Mouse (Mus musculus) liver, embryonic 13.5 days (tissue): ENCODE measurements around the gene Pde8a. TPM values are rescaled to one million over a fixed set of nuclear protein-coding genes. Genes with fewer than 3 reads are reported as not detected.

Experiments used
- ATAC-seq: fragments of 200-750 bp; cut with Nextera tagmentation; 2 replicates; pipeline ENCODE4 v1.8.0; 2017; ENCODE audit warnings: low read depth, mild to moderate bottlenecking, moderate number of reproducible peaks, moderate library complexity
- DNase-seq: peaks from one replicate; pipeline ENCODE4 v3.0.0; 2022
- H3K27ac ChIP-seq: fragments of 300-500 bp; sonication (generic); 2 replicates; pipeline ENCODE4 v1.5.1; 2015; ENCODE audit warnings: moderate library complexity, mild to moderate bottlenecking, inconsistent platforms
- H3K27me3 ChIP-seq: fragments of 300-500 bp; sonication (generic); 2 replicates; pipeline ENCODE4 v1.6.1; 2015; ENCODE audit warnings: mild to moderate bottlenecking, inconsistent platforms
- H3K36me3 ChIP-seq: fragments of 300-500 bp; sonication (generic); 2 replicates; pipeline ENCODE4 v1.6.1; 2015; ENCODE audit warnings: mild to moderate bottlenecking, inconsistent platforms
- H3K4me1 ChIP-seq: fragments of 300-500 bp; sonication (generic); replicated peaks from 2 replicates; pipeline ENCODE4 v1.6.1; 2015; ENCODE audit warnings: inconsistent platforms
- H3K4me2 ChIP-seq: fragments of 300-500 bp; sonication (generic); 2 replicates; pipeline ENCODE4 v1.6.1; 2015; ENCODE audit warnings: inconsistent platforms, mild to moderate bottlenecking, moderate library complexity
- H3K4me3 ChIP-seq: fragments of 300-500 bp; sonication (generic); replicated peaks from 2 replicates; pipeline ENCODE4 v1.5.1; 2015; ENCODE audit warnings: mild to moderate bottlenecking, inconsistent platforms
- H3K9ac ChIP-seq: fragments of 300-500 bp; sonication (generic); 2 replicates; pipeline ENCODE4 v1.6.1; 2015; ENCODE audit warnings: mild to moderate bottlenecking, inconsistent platforms
- H3K9me3 ChIP-seq: fragments of 300-500 bp; sonication (generic); replicated peaks from 2 replicates; pipeline ENCODE4 v1.6.1; 2016; ENCODE audit warnings: inconsistent platforms
- WGBS: fragments of 180-500 bp; shearing (Covaris S2); methylation state at CpG from one replicate; pipeline ENCODE4 v1.1.7; 2015; ENCODE audit not compliant: insufficient replicate concordance; 5-methylcytosine and 5-hydroxymethylcytosine counted together
- polyA plus RNA-seq: library from polyadenylated mRNA; unstranded; fragments of >200 nt; fragmentation: Nextera tagmentation; extraction: Ambion mirVana; gene quantifications from 2 replicates; pipeline ENCODE4 v1.2.1, GENCODE M21; 2015

Gene Pde8a
- polyA plus RNA-seq, 1 experiment from 2014 or later = 1.2 TPM

- H3K4me3 ChIP-seq = peak overlapping the region; percentile 58; the same call in 1 of the 2 replicates
- whole genome bisulfite sequencing = 5% methylated on average over 8 of the region's 8 CpGs
- H3K27ac ChIP-seq = no peak overlapping the region
- peaks cover 23% of the 10 kb centered on the region for H3K4me1 ChIP-seq
- no peak for ATAC-seq
- peaks cover 74% of the 10 kb centered on the region for H3K27me3 ChIP-seq
- peak overlapping the region; percentile 69 for H3K4me2 ChIP-seq
- H3K9me3 ChIP-seq = no peaks in the 10 kb centered on the region
- DNase-seq = no peak
- no peaks in the 10 kb centered on the region for H3K36me3 ChIP-seq
- H3K9ac ChIP-seq = no peak overlapping the region
These were observed 1.6 kb upstream of the Pde8a start for GRCm38 (mm10) chr7:81211760-81212159.

- peak overlapping the region; percentile 69 for H3K4me2 ChIP-seq
- DNase-seq (peak; percentile 24), ATAC-seq (peak; percentile 45)
- WGBS = 0% methylated on average over 22 of the region's 22 CpGs
- H3K27me3 ChIP-seq = peaks cover 76% of the 10 kb centered on the region
- peak overlapping the region; percentile 58 for H3K4me3 ChIP-seq
- no peak overlapping the region; the same call in 1 of the 2 replicates for H3K27ac ChIP-seq
- no peaks in the 10 kb centered on the region for H3K36me3 ChIP-seq
- no peaks in the 10 kb centered on the region for H3K9me3 ChIP-seq
- H3K4me1 ChIP-seq = peaks cover 23% of the 10 kb centered on the region
- H3K9ac ChIP-seq = peak overlapping the region; percentile 47
These were observed 1.1 kb upstream of the Pde8a start for GRCm38 (mm10) chr7:81212261-81212681.

- Histone ChIP-seq H3K9ac (peak overlapping the region; percentile 47), H3K27me3 (peaks cover 78% of the 10 kb centered on the region), H3K9me3 (no peaks in the 10 kb centered on the region), H3K36me3 (no peaks in the 10 kb centered on the region), H3K4me2 (peak overlapping the region; percentile 69), H3K4me1 (peaks cover 23% of the 10 kb centered on the region), H3K27ac (peak overlapping the region; percentile 59; the same call in 1 of the 2 replicates), H3K4me3 (peak overlapping the region; percentile 58)
- WGBS = under 1% methylated on average over 50 of the region's 57 CpGs
- ATAC-seq (peak; percentile 82), DNase-seq (peak; percentile 76)
These were observed 574 bp upstream of the Pde8a start for GRCm38 (mm10) chr7:81212697-81213346.

GRCm38 (mm10) chr7:81214153-81214907 lies 934 bp downstream of the Pde8a start:
- ATAC-seq = 0 out of 2 replicates have a peak, but pooled peaks have one; percentile 6
- Histone ChIP-seq H3K27me3 (peaks cover 76% of the 10 kb centered on the region), H3K4me3 (peak overlapping the region; percentile 58), H3K9ac (peak overlapping the region; percentile 47), H3K27ac (no peak overlapping the region), H3K36me3 (no peaks in the 10 kb centered on the region), H3K9me3 (no peaks in the 10 kb centered on the region), H3K4me1 (peaks cover 23% of the 10 kb centered on the region), H3K4me2 (peak overlapping the region; percentile 69)
- no peak for DNase-seq
- 7% methylated on average over 39 of the region's 40 CpGs for WGBS

- Histone ChIP-seq H3K4me1 (peaks cover 23% of the 10 kb centered on the region), H3K9me3 (no peaks in the 10 kb centered on the region), H3K27me3 (peaks cover 61% of the 10 kb centered on the region), H3K4me2 (no peak overlapping the region), H3K36me3 (no peaks in the 10 kb centered on the region), H3K9ac (no peak overlapping the region), H3K27ac (no peak overlapping the region), H3K4me3 (no peak overlapping the region)
- WGBS = 86% methylated on average over 1 of the region's 1 CpGs
- ATAC-seq = no peak
- DNase-seq = no peak
These were observed 2.6 kb downstream of the Pde8a start for GRCm38 (mm10) chr7:81215950-81216349.

- peaks cover 28% of the 10 kb centered on the region for H3K27me3 ChIP-seq
- 50% methylated on average over 7 of the region's 7 CpGs for WGBS
- no peaks in the 10 kb centered on the region for H3K36me3 ChIP-seq
- no peak overlapping the region for H3K9ac ChIP-seq
- no peaks in the 10 kb centered on the region for H3K9me3 ChIP-seq
- H3K4me1 ChIP-seq = no peaks in the 10 kb centered on the region; the same call in 1 of the 2 replicates
- no peak overlapping the region for H3K4me2 ChIP-seq
- H3K27ac ChIP-seq = no peak overlapping the region
- DNase-seq (no peak), ATAC-seq (no peak)
- no peak overlapping the region for H3K4me3 ChIP-seq
These were observed 5.9 kb downstream of the Pde8a start for GRCm38 (mm10) chr7:81219321-81219720.

GRCm38 (mm10) chr7:81220381-81220780 lies 7.0 kb downstream of the Pde8a start:
- H3K27me3 ChIP-seq = peaks cover 17% of the 10 kb centered on the region
- ATAC-seq (no peak), DNase-seq (no peak)
- no peaks in the 10 kb centered on the region; the same call in 1 of the 2 replicates for H3K4me1 ChIP-seq
- H3K9ac ChIP-seq = no peak overlapping the region
- H3K4me2 ChIP-seq = no peak overlapping the region
- WGBS = 52% methylated on average over 3 of the region's 3 CpGs
- H3K36me3 ChIP-seq = no peaks in the 10 kb centered on the region
- H3K4me3 ChIP-seq = no peak overlapping the region
- H3K27ac ChIP-seq = no peak overlapping the region
- H3K9me3 ChIP-seq = no peaks in the 10 kb centered on the region

- no peaks in the 10 kb centered on the region for H3K27me3 ChIP-seq
- no peak for ATAC-seq
- no peak overlapping the region for H3K4me3 ChIP-seq
- H3K9me3 ChIP-seq = no peaks in the 10 kb centered on the region
- H3K9ac ChIP-seq = no peak overlapping the region
- no peak for DNase-seq
- WGBS = 71% methylated on average over 7 of the region's 7 CpGs
- H3K4me1 ChIP-seq = no peaks in the 10 kb centered on the region; the same call in 1 of the 2 replicates
- H3K4me2 ChIP-seq = no peak overlapping the region
- H3K27ac ChIP-seq = no peak overlapping the region
- no peaks in the 10 kb centered on the region for H3K36me3 ChIP-seq
These were observed 10.9 kb downstream of the Pde8a start for GRCm38 (mm10) chr7:81224260-81224659.

GRCm38 (mm10) chr7:81230091-81230792 lies 16.8 kb downstream of the Pde8a start:
- no peak overlapping the region for H3K4me2 ChIP-seq
- no peaks in the 10 kb centered on the region for H3K4me1 ChIP-seq
- H3K27ac ChIP-seq = no peak overlapping the region
- no peak overlapping the region for H3K4me3 ChIP-seq
- no peaks in the 10 kb centered on the region for H3K36me3 ChIP-seq
- H3K9ac ChIP-seq = no peak overlapping the region
- WGBS = 63% methylated on average over 7 of the region's 7 CpGs
- ATAC-seq = no peak
- H3K9me3 ChIP-seq = no peaks in the 10 kb centered on the region
- H3K27me3 ChIP-seq = no peaks in the 10 kb centered on the region
- DNase-seq = no peak

- 58% methylated on average over 2 of the region's 2 CpGs for WGBS
- ATAC-seq (no peak), DNase-seq (no peak)
These were observed 19.3 kb downstream of the Pde8a start for GRCm38 (mm10) chr7:81232674-81233073.

GRCm38 (mm10) chr7:81235117-81235516 lies 21.7 kb downstream of the Pde8a start:
- no peaks in the 10 kb centered on the region for H3K36me3 ChIP-seq
- no peak for ATAC-seq
- 67% methylated on average over 2 of the region's 2 CpGs for WGBS

More at GRCm38 (mm10) chr7:81232674-81233073, 19.3 kb downstream of the Pde8a start:
- no peak overlapping the region for H3K4me2 ChIP-seq
- no peaks in the 10 kb centered on the region for H3K36me3 ChIP-seq
- no peak overlapping the region for H3K9ac ChIP-seq
- no peaks in the 10 kb centered on the region for H3K4me1 ChIP-seq
- H3K27me3 ChIP-seq = no peaks in the 10 kb centered on the region
- no peak overlapping the region for H3K27ac ChIP-seq
- no peak overlapping the region for H3K4me3 ChIP-seq
- no peaks in the 10 kb centered on the region for H3K9me3 ChIP-seq

More at GRCm38 (mm10) chr7:81235117-81235516, 21.7 kb downstream of the Pde8a start:
- Histone ChIP-seq H3K9me3 (no peaks in the 10 kb centered on the region), H3K4me1 (no peaks in the 10 kb centered on the region), H3K4me2 (no peak overlapping the region), H3K4me3 (no peak overlapping the region), H3K9ac (no peak overlapping the region), H3K27me3 (no peaks in the 10 kb centered on the region), H3K27ac (no peak overlapping the region)
- DNase-seq = no peak
